In genomic region chr5:142767937-142768336, GRCm38 (mm10) we compare ENCODE assay signal across 8 mouse cellular contexts. TPM values are rescaled to one million over a fixed set of nuclear protein-coding genes. Genes with fewer than 3 reads are reported as not detected.
A peak's percentile ranks its signal among the peaks of the same experiment; 100 is the strongest.
DNase-seq lines count a peak whose midpoint lies in the region; ATAC-seq and TF ChIP-seq lines count a peak whose summit lies in the region.

No protein-coding gene starts in this region.

- no peaks in the 10 kb centered on the region for H3K36me3 ChIP-seq in ES-Bruce4 (ENCODE audit: control insufficient read depth, insufficient read depth, low read length, poor library complexity, severe bottlenecking)
- H3K36me3 ChIP-seq in embryonic facial prominence, embryonic 11.5 days (replicated peaks; ENCODE audit: control insufficient read depth, insufficient read depth, low read depth, low read length), result peaks cover 23% of the 10 kb centered on the region

- peak; percentile 63 for DNase-seq in adrenal gland, postnatal 25 days
- peak; percentile 85 for DNase-seq in embryonic facial prominence, embryonic 11.5 days (ENCODE audit: low spot score)
- peak; percentile 72 to 76 for DNase-seq in heart, postnatal 36 days
- peak; percentile 75 to 82 for DNase-seq in layer of hippocampus, adult 2 months (ENCODE audit: low spot score in 2 of 2)
- peak; percentile 93 for DNase-seq in lung, postnatal 36 days
- peak; percentile 77 to 86 for DNase-seq in right cerebral cortex, adult 2 months (ENCODE audit: low spot score in 2 of 2)

- no peak overlapping the region for H3K27ac ChIP-seq in ES-Bruce4 (ENCODE audit: insufficient read depth, low read length)
- H3K27ac ChIP-seq in embryonic facial prominence, embryonic 11.5 days (replicated peaks; ENCODE audit: low read depth, low read length), result no peak overlapping the region
- peak overlapping the region; percentile 76; the same call in 1 of the 2 replicates for H3K27ac ChIP-seq in layer of hippocampus, adult 2 months

- intact Hi-C loops in heart, postnatal 36 days (cut with DNase I), result loop anchor here (1.0 to 5.0 kb wide), 6 partner anchors 47 to 299 kb away; no protein-coding TSS in a partner anchor

- 22% methylated on average over 7 of the region's 7 CpGs for WGBS in embryonic facial prominence, embryonic 11.5 days

- H3K4me3 ChIP-seq in ES-Bruce4 (ENCODE audit: low read depth, low read length), result no peak overlapping the region
- no peak overlapping the region for H3K4me3 ChIP-seq in embryonic facial prominence, embryonic 11.5 days (ENCODE audit: low read depth, low read length)
- H3K4me3 ChIP-seq in layer of hippocampus, adult 2 months, result no peak overlapping the region

- TF ChIP-seq POLR2A in ES-Bruce4 (IDR thresholded peaks at IDR 0.05; ENCODE audit: insufficient read depth, low read length), result no peak

- H3K4me2 ChIP-seq in embryonic facial prominence, embryonic 11.5 days (ENCODE audit: low read depth, low read length), result no peak overlapping the region

- H3K9me3 ChIP-seq in ES-Bruce4 (replicated peaks; ENCODE audit: control insufficient read depth, insufficient read depth, low read length, poor library complexity, severe bottlenecking), result no peaks in the 10 kb centered on the region
- no peaks in the 10 kb centered on the region for H3K9me3 ChIP-seq in embryonic facial prominence, embryonic 11.5 days (replicated peaks; ENCODE audit: control insufficient read depth, low read length)

- peaks cover 6% of the 10 kb centered on the region for H3K4me1 ChIP-seq in ES-Bruce4 (ENCODE audit: control insufficient read depth, insufficient read depth, low read length)
- no peaks in the 10 kb centered on the region for H3K4me1 ChIP-seq in embryonic facial prominence, embryonic 11.5 days (ENCODE audit: control insufficient read depth, insufficient read depth, low read length)

- TF ChIP-seq CTCF in ES-Bruce4 (IDR thresholded peaks at IDR 0.05; ENCODE audit: low read depth, low read length), result peak; percentile 37
- TF ChIP-seq CTCF in layer of hippocampus, adult 2 months (conservative IDR thresholded peaks at IDR 0.05), result peak; percentile 87

- ATAC-seq in embryonic facial prominence, embryonic 11.5 days (replicated peaks; ENCODE audit: insufficient number of reproducible peaks, low FRiP score, low TSS enrichment, low read depth), result no peak
- ATAC-seq in erythroblast, adult 5-6 weeks (replicated peaks; ENCODE audit: low FRiP score, poor library complexity, severe bottlenecking), result no peak

- no peaks in the 10 kb centered on the region for H3K27me3 ChIP-seq in ES-Bruce4 (ENCODE audit: control insufficient read depth, insufficient read depth, low read length, poor library complexity, severe bottlenecking)
- no peaks in the 10 kb centered on the region for H3K27me3 ChIP-seq in embryonic facial prominence, embryonic 11.5 days (ENCODE audit: control insufficient read depth, insufficient read depth, low read length)

- no peak for TF ChIP-seq EP300 in ES-Bruce4 (IDR thresholded peaks at IDR 0.05; ENCODE audit: insufficient read depth, low read depth, low read length)

- H3K9ac ChIP-seq in ES-Bruce4 (ENCODE audit: low read depth, poor library complexity, severe bottlenecking), result no peak overlapping the region
- H3K9ac ChIP-seq in embryonic facial prominence, embryonic 11.5 days (replicated peaks; ENCODE audit: low read length), result no peak overlapping the region

RNA-seq across cellular contexts. Expression of gene Tnrc18, which starts 49.5 kb away (rescaled TPM):
- 13.9 and 20.2 TPM in 2 replicates for polyA plus RNA-seq in ES-Bruce4 (2011; ENCODE audit: insufficient read depth, insufficient read length, low read depth, missing spikeins)
- 114 and 123 TPM in 2 replicates for total RNA-seq in adrenal gland, postnatal 25 days (2021)
- polyA plus RNA-seq in embryonic facial prominence, embryonic 11.5 days (2014; fragmentation: Nextera tagmentation; extraction: Ambion mirVana), result 26.4 and 31.0 TPM in 2 replicates
- 10 to 100 TPM; 55.4 to 62.3 TPM for total RNA-seq in heart, postnatal 36 days (2021)
- total RNA-seq in layer of hippocampus, adult 2 months (2021), result 100 to 1,000 TPM; 142 to 143 TPM
- total RNA-seq in erythroblast, adult 5-6 weeks (2015; ENCODE audit: low replicate concordance), result 5.4 and 7.9 TPM in 2 replicates
- total RNA-seq in erythroblast, adult 5-6 weeks (2017; ENCODE audit: low replicate concordance), result 5.0 and 6.0 TPM in 2 replicates

Comparison
In these comparisons a context has a peak if more than half of its experiments do, and no peak if none do; other contexts are left out.
1. RNA of gene Tnrc18, which starts 49.5 kb away (total RNA-seq): 142 to 143 TPM in layer of hippocampus, adult 2 months, 114 to 123 TPM in adrenal gland, postnatal 25 days and 55.4 to 62.3 TPM in heart, postnatal 36 days; 5.0 to 7.9 TPM in erythroblast, adult 5-6 weeks; every median in the first group is over 4 times any median in the second.
2. Peak in every context shown above with its lines, with median percentiles within 50 percentile points of each other: DNase-seq.